Mouse (Mus musculus): Measurements from ENCODE around the gene Rep15.

Gene Rep15

DNA sequence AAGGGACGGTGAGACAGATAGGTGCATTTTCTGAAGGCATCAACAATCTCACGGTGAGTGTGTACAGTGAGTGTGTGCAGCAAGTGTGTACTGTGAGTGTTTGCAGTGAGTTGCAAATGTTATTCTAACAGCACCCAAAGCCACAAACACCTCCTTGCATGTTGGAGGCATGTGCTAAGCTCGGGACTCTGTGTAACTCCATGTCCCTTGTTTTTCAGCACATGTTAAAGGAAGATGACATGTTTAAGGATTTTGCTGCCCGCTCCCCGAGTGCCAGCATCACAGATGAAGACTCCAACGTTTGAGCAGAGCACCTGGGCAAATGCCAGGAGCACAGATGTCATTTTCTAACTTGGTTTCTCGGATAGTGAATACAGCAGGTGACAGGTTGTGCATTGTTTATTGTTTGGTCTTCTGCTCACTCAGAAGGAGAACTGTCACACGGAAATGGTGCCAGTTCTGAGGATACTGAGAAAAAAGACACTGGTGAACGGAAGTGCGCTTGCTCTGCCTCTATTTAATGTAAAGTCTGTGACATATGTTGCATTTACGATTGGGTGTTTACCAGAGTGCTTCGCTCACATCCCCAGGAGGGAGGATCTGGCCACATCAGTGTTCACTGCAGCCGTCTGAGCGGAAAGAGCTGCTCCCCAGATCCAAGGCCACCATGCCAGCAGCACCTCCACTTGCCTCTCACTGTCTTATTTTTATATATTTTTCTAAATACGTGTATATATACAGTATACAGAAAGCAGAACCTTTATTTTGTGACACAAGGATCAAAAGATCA lies 2.1 kb upstream of the Rep15 start:
- no peak for DNase-seq (ENCODE audit: low spot score)

DNA sequence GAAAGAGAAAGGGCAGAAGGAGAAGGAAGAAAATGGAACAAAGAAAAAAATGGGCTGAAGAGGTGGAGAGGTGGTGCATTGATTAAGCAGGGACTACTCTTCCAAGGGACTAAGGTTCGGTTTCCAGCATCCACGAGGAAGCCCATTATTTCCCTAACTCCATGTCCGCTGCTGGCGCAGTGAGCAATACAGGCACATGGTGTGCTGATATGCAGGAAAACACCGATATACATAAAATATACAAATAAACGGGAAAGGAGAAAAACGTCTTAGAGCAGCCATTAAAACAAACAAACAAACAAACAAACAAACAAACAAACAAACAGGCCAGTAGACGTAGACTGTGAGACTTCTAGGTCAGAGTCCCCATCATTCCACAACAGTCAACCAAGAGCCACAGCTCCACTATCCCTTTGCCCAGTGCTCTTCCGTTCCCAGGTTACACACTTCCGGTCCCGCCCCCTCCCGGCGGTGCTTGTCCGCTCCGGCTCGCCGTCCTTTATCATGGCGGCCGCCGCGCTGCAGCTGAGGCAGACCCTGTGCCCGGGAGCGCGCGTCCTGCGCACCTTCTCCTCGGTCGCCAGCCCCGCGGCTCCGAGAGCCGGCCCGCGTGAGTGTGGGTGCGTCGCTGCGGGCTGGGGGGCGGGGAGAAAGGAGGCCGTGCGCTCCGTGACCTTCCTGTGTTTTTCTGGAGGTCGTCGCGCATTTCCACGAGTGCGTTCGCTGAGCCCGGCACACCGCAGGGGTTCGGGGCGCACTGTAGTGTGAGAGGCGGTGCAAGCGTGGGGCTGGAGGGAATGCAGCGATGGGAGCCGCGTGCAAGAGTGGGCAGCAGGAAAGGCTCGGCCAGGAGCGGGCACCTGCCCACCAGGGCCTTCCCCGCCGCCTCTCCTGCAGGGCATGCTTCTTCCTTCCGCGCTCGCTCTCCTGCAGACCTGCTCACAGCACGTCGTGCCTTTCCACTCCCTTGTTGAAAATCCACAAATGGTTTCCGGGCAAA lies 10.2 kb downstream of the Rep15 start, which contains the start of gene Mrps35:
Mrps35 (plus strand) TSS at position 474 of the 1,000 bp plus-strand sequence.
- peak; percentile 95 for DNase-seq (ENCODE audit: low spot score)

GRCm38 (mm10) chr6:147043633-147044032 lies 11.2 kb downstream of the Rep15 start:
- no peak for DNase-seq (ENCODE audit: low spot score)

DNA sequence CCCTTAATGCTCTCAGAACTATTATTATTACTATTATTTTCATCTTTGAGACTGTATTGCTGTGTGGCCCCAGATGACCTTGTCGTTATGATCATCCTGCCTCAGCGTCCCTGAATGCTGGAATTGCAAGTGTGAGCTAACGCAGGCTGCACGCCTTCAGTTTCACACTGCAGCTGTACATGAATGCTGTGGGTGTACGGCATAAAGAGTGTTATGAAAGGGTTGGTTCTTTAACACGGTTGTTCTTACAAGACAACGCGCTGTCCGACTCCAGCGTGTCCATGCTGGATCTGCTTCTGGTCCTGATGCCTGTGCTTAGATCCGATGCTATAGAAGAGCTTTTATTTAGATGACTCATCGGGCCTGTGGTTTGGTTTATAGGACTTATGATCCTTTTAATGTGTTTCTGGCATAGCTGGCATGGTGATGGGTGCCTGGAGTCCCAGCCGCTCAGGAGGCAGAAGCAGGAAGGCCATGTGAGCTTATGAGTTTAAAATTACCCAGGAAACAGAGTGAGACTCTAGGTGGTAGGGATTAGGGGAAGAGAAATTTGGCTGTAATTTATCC lies 16.9 kb downstream of the Rep15 start:
- no peak for DNase-seq (ENCODE audit: low spot score)

DNA sequence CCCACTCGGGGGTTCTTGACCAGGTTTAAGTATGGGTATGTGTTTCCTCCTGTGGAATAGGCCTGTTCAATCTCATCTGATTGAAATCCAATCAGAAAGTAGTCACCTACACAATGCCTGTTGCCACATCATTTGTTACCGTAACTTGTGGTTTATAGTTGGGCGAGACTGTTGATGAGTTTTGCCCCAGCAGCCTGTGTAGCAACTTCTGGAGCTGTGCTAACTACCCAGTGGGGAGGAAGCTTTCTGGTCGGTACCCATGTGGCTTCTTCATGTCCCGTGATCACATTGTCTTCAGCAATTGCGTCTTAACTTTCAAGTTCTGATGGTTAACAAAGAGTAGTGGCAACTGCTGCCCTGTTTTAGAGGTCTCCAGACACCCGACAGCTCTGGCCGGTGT lies 19.3 kb downstream of the Rep15 start:
- no peak for DNase-seq (ENCODE audit: low spot score)

DNA sequence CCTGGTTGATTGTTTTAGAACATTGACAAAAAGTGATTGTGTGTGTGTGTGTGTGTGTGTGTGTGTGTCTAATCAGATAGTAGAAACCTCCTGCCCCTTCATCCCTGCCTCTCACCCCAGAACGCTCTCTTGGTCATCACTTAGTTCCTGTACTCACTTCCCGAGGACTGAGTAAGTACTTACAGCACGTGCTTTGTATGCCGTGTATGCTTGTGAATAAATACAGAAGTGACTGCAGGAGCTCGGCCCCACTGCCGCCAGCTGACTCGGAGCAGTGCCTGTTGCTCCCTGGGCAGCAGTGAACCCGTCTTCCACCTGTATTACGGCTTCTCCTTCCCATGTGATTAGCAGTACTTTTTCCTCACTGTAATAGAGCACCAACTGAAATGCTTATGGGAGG lies 20.1 kb downstream of the Rep15 start:
- no peak for DNase-seq (ENCODE audit: low spot score)

DNA sequence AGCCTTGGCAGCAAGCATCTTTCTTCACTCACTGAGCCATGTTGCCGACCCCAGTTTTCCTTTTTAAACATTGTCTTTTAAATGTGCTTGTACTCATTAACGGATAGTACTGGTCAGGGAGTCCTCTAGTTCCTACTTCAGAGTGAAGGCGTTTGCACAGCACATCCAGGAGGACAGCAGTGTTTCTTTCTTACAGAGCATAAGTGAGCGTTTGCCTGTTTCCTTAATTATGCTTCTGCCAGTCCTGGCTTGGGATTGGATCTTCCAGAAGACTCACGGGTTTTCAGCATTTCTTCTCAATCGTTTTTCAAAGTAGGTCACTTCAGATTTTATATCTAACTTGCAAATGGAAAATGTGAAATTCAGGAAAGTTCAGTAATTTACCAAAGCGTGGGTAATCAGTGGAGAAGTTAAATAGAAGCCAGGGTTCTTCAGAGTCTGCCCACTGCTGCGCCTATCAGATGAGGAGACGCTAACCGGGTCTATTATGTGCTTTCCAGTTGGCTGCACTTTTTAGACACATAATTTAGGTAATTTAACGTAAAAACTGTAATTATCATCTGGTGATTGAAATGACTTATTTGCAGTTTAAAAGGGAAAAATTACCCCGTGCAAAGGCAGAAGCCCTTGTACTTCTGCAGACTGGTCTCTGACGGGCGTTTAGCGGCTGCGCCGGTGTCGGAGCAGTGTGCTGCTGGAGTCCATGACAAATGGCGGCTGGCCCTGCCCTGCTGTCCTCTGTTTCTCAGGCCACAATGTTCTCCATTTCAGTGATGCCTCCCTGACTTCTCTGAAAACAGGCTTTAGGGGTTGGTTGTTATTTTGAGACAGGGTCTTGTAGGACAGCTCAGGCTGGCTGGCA lies 21.6 kb downstream of the Rep15 start:
- no peak for DNase-seq (ENCODE audit: low spot score)

GRCm38 (mm10) chr6:147055374-147055977 lies 23.1 kb downstream of the Rep15 start:
- no peak for DNase-seq (ENCODE audit: low spot score)

- DNase-seq (ENCODE audit: low spot score), result no peak
These were observed 26.9 kb downstream of the Rep15 start for GRCm38 (mm10) chr6:147059326-147059725.

GRCm38 (mm10) chr6:147061630-147062029 lies 29.2 kb downstream of the Rep15 start:
- DNase-seq (ENCODE audit: low spot score), result no peak

DNA sequence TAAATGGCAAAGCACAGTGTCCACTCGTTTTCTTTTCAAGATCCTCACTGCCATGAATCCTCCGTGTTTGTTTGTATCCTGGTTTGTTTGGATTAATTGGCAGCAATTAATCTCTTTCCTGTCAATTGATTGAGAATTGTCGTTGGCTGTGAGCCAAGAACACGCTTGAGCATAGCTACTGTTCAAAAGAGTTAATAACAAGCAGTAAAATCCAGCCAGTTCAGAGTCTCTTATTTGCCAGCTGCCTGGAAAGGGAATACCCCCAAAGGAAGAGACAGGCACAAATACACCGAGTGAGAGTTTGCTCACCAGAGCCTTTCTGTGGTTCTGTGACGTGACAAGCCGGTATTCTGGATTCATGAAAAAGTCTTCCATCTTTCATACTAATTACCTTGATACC lies 29.6 kb downstream of the Rep15 start:
- DNase-seq (ENCODE audit: low spot score), result no peak

GRCm38 (mm10) chr6:147062694-147063093 lies 30.3 kb downstream of the Rep15 start:
- no peak for DNase-seq (ENCODE audit: low spot score)

- DNase-seq (ENCODE audit: low spot score), result no peak
These were observed 32.0 kb downstream of the Rep15 start for GRCm38 (mm10) chr6:147064226-147064943.

GRCm38 (mm10) chr6:147064944-147065261 lies 32.5 kb downstream of the Rep15 start:
- DNase-seq (ENCODE audit: low spot score), result no peak

DNA sequence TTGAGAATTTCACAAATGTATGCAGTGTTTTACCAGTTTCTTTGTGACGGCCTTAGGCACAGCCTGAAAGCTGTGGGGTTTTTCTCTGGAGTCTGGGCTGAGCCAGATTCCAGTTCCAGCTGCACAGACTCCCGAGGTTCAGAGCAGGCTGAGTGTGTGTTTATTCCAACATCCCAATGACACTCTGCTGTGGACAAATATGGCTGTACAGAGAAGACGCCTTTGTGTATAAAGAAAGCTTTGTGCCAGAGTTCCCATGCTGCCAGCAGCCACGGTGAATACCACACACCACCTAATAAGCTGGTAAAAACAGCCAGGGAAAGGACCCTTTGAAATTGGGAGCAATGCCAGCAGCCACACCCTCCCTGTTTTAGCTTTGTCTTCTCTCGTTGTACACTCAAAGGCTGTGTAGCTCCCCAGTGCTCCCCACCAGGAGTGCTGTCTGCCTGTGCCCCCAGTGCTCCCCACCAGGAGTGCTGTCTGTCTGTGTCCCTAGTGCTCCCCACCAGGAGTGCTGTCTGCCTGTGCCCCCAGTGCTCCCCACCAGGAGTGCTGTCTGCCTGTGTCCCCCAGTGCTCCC lies 43.5 kb downstream of the Rep15 start:
- DNase-seq (ENCODE audit: low spot score), result no peak

DNA sequence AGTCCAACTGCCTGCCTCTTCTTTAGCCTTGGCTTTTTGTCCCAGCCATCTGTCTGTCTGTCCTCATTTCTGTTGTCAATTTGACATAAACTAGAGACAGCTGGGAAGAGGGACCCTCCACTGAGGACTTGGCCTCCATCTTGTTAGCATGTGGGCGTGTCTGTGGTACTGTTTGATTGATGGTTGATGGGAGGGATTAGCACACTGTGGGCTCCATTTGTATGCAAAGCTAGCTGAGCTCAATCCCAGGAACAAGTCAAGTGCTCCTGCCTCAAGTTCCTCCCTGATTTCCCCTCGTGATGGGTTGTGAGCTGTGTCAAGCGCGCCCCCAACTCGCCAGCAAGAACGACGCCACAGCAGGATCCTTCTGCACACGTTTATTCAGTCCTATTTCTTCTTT lies 44.5 kb downstream of the Rep15 start:
- DNase-seq (ENCODE audit: low spot score), result no peak

GRCm38 (mm10) chr6:147079919-147080318 lies 47.5 kb downstream of the Rep15 start:
- DNase-seq (ENCODE audit: low spot score), result no peak
